Mouse (Mus musculus): ENCODE measurements around the gene Npy5r. TPM values are rescaled to one million over a fixed set of nuclear protein-coding genes. Genes with fewer than 3 reads are reported as not detected.

Gene Npy5r
- polyA plus RNA-seq (2015; fragmentation: Nextera tagmentation; extraction: Ambion mirVana) = not detected in 2 replicates

DNA sequence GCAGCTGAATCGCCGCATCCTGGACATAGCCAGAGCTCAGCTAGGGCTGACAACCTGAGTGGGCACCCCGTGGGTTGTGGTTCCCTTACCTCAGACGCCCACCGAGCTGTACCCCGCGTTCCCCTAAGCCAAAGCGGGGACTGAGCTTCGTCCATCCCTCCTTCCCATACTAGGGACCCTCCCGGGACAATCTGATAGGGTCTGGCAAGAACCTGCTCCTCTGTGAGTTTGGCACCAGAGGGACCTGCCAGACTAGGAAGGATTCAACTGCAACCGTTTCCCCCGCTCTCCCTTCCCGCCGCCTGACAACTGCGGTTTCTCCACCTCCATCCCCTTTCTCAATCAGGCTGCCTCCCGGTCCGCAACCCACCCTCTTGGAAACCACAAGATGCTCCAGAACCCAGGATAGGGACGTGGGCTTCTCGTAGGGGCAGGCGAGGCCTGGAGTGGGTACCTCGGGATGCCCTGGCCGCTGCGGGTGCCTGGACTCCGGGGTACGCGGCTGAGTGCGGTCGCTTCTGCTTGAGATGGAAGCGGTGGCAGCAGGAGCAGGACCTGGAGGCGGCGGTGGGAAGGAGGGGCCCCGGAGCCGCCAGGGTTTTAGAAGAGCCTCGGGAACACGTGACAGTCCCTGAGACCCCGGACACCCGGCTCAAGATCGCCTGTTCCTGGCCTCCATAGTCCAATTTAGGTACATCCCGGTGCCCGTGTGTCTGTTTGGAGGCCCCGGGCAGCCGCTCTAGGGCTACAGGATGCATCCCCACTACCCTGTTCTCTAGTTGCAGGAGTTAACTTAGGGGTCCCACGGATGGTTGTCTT, at the start of gene Npy5r:
TSS of gene Npy5r (minus strand) at position 618 of the 819 bp plus-strand sequence.
- 3% methylated on average over 43 of the region's 43 CpGs for WGBS (ENCODE audit: insufficient replicate concordance)

DNA sequence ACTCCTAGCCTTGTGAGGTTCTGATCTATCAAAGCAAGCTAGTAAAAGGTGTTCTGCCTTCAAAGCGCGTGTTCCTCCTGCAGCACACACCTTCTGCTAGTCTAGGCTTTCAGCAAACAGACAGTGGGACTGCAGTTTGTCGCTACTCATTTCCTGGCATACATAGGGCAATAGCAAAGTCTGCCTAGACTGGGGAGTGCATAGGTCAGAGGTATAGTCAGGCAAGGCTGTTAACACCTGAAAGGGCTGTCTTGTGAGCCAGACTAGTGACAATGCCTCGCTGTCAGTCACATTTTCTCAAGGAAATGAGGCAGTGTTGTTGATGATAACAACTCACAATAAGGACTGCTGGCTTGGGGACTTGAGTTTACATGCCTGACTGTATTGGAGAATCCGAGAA, 44.0 kb upstream of the Npy5r start:
- WGBS (ENCODE audit: insufficient replicate concordance) = 36% methylated on average over 5 of the region's 5 CpGs
- Histone ChIP-seq H3K4me2 (no peak overlapping the region), H3K4me1 (replicated peaks) (no peaks in the 10 kb centered on the region), H3K27me3 (no peaks in the 10 kb centered on the region), H3K27ac (no peak overlapping the region), H3K9me3 (replicated peaks) (no peaks in the 10 kb centered on the region), H3K9ac (no peak overlapping the region), H3K4me3 (replicated peaks) (no peak overlapping the region), H3K36me3 (no peaks in the 10 kb centered on the region)
- no peak for ATAC-seq (ENCODE audit: low read depth)
- no peak for DNase-seq

More for the DNA sequence above, at the start of gene Npy5r:
- Histone ChIP-seq H3K27ac (no peak within 1 kb of the TSS), H3K36me3 (no peaks in the 10 kb centered on the region), H3K4me1 (replicated peaks) (no peaks in the 10 kb centered on the region), H3K27me3 (peaks cover 17% of the 10 kb centered on the region), H3K4me2 (peak within 1 kb of the TSS; percentile 39; the same call in 1 of the 2 replicates), H3K4me3 (replicated peaks) (0 out of 2 replicates have a peak within 1 kb of the TSS, but pooled peaks have one; percentile 10), H3K9me3 (replicated peaks) (no peaks in the 10 kb centered on the region), H3K9ac (no peak within 1 kb of the TSS)
- no peak for DNase-seq
- no peak for ATAC-seq (ENCODE audit: low read depth)

DNA sequence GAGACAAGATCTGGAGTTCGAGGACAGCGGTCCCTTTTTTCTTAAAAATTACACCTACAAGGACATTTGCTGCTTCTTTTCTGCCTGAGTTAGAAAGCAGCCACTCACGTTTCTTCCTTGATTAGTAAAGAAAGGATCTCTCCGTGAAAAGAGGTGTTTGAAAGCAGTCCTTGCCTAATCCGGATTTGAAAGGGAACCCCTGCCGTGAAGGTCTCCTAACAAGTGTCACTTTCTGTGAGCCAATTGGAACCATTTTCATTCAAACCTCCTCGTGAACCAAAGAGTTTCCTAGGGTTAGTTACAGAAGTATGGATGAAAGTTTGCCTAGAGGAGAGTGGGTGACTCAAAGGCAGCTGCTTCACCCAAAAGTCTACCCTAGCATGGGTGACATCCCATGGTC, 41.5 kb upstream of the Npy5r start:
- WGBS (ENCODE audit: insufficient replicate concordance) = 43% methylated on average over 7 of the region's 7 CpGs
- no peaks in the 10 kb centered on the region for H3K36me3 ChIP-seq
- H3K4me3 ChIP-seq (replicated peaks) = no peak overlapping the region
- no peak for DNase-seq
- no peaks in the 10 kb centered on the region for H3K9me3 ChIP-seq (replicated peaks)
- no peaks in the 10 kb centered on the region for H3K4me1 ChIP-seq (replicated peaks)
- H3K27ac ChIP-seq = no peak overlapping the region
- ATAC-seq (ENCODE audit: low read depth) = no peak
- no peak overlapping the region for H3K9ac ChIP-seq
- no peak overlapping the region for H3K4me2 ChIP-seq
- no peaks in the 10 kb centered on the region for H3K27me3 ChIP-seq

DNA sequence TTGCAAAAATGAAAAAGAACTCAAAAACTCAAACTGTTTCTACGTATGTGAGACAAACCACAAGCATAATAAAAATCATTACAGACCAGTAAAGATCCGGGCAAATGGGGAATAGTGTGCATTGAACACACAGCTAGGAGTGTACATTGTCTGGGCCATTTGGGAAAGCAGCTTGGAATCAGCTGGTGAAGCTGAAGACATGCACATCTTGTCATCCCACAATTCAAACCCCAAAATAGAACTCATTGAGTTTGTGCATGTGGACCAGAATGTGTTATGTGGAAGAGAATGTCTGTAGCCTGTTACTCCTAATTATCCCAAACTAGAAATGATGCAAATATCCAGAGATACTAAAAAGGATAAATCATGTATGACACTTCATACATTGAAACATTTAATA, 34.9 kb upstream of the Npy5r start:
- WGBS (ENCODE audit: insufficient replicate concordance) = 64% methylated on average over 2 of the region's 2 CpGs
- Histone ChIP-seq H3K36me3 (no peaks in the 10 kb centered on the region), H3K4me2 (no peak overlapping the region), H3K9ac (no peak overlapping the region), H3K27me3 (no peaks in the 10 kb centered on the region), H3K27ac (no peak overlapping the region), H3K4me3 (replicated peaks) (no peak overlapping the region), H3K9me3 (replicated peaks) (no peaks in the 10 kb centered on the region), H3K4me1 (replicated peaks) (no peaks in the 10 kb centered on the region)
- DNase-seq (no peak), ATAC-seq (ENCODE audit: low read depth) (no peak)

DNA sequence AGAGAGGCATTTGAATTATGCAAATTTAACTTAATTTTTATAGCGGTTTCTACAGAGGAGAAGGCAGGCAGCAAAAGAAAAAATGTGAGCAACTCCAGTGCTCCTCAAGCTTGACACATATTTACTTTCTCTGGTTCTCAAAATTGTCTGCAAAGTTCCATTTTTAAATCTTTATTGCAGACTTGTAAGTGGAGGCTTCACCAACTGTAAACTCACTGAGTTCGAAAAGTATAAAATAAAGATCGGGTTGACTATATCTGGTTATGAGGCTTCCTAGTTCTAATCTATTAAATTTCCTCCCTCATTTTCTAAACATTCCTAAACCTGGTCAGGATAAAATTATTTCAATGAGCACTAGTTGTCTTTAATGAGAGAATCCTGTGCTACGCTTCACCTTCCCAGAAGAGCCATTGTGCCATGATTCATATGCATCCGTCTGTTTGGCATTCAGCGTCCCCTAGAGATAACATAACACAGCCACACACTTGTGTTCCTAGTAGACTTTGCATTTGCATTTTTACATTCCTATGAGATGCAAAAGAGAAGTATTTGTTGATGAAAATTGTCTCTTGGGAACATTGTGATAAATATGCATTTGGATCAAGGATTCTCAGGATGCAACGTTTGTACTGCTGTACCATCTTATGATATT, 26.5 kb upstream of the Npy5r start:
- WGBS (ENCODE audit: insufficient replicate concordance) = 76% methylated on average over 7 of the region's 7 CpGs
- no peak overlapping the region for H3K4me2 ChIP-seq
- no peak overlapping the region for H3K4me3 ChIP-seq (replicated peaks)
- H3K27ac ChIP-seq = no peak overlapping the region
- ATAC-seq (ENCODE audit: low read depth) (no peak), DNase-seq (no peak)
- H3K9ac ChIP-seq = no peak overlapping the region
- no peaks in the 10 kb centered on the region for H3K27me3 ChIP-seq
- no peaks in the 10 kb centered on the region for H3K9me3 ChIP-seq (replicated peaks)
- no peaks in the 10 kb centered on the region for H3K36me3 ChIP-seq
- H3K4me1 ChIP-seq (replicated peaks) = no peaks in the 10 kb centered on the region

DNA sequence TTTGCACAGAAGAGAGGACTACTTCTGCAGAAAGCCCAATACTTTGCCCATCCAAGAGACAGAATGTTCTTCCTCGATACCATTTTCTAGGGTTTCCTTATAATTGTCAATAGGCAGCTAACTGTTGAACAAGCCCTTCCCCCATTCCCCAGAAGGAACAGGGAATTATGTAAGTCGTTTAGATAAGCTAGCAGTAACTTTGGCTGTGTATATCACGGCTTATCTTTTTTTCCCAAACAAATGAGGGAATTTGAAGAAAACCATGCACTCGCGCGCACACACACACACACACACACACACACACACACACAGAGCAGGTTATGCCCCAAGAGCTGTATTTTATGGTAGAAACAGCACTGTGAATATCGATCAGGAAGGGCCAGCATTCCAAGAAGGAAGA, 10.9 kb upstream of the Npy5r start:
- no peak for DNase-seq
- Histone ChIP-seq H3K4me2 (no peak overlapping the region), H3K27ac (no peak overlapping the region), H3K27me3 (peaks cover 30% of the 10 kb centered on the region), H3K9me3 (replicated peaks) (no peaks in the 10 kb centered on the region), H3K9ac (no peak overlapping the region), H3K36me3 (no peaks in the 10 kb centered on the region), H3K4me3 (replicated peaks) (no peak overlapping the region), H3K4me1 (replicated peaks) (no peaks in the 10 kb centered on the region)
- WGBS (ENCODE audit: insufficient replicate concordance) = 52% methylated on average over 7 of the region's 7 CpGs
- ATAC-seq (ENCODE audit: low read depth) = no peak

DNA sequence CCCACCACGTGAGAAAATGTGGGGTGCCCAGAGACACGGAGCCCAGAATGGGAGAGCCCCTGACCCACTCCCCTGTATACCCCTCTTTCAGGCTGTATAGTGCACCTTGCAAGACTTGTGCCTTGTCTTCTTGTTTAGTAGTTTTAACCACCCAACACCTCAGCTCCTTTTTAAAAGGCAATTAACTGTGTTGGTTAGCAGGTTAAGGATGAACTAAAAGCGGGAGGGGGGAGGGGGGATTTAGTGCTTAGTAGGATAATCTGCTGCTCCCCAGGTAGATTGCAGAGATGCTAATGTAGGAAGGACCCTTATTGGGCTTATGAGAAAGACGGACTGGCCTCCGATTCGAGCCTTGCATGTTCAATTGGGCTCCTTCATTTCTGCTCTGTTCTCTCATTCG, 10.1 kb upstream of the Npy5r start:
- 16% methylated on average over 7 of the region's 7 CpGs for WGBS (ENCODE audit: insufficient replicate concordance)
- ATAC-seq (ENCODE audit: low read depth) (no peak), DNase-seq (no peak)
- Histone ChIP-seq H3K4me3 (replicated peaks) (no peak overlapping the region), H3K4me1 (replicated peaks) (no peaks in the 10 kb centered on the region), H3K27me3 (peaks cover 30% of the 10 kb centered on the region), H3K4me2 (no peak overlapping the region), H3K9me3 (replicated peaks) (no peaks in the 10 kb centered on the region), H3K27ac (no peak overlapping the region), H3K9ac (no peak overlapping the region), H3K36me3 (no peaks in the 10 kb centered on the region)

DNA sequence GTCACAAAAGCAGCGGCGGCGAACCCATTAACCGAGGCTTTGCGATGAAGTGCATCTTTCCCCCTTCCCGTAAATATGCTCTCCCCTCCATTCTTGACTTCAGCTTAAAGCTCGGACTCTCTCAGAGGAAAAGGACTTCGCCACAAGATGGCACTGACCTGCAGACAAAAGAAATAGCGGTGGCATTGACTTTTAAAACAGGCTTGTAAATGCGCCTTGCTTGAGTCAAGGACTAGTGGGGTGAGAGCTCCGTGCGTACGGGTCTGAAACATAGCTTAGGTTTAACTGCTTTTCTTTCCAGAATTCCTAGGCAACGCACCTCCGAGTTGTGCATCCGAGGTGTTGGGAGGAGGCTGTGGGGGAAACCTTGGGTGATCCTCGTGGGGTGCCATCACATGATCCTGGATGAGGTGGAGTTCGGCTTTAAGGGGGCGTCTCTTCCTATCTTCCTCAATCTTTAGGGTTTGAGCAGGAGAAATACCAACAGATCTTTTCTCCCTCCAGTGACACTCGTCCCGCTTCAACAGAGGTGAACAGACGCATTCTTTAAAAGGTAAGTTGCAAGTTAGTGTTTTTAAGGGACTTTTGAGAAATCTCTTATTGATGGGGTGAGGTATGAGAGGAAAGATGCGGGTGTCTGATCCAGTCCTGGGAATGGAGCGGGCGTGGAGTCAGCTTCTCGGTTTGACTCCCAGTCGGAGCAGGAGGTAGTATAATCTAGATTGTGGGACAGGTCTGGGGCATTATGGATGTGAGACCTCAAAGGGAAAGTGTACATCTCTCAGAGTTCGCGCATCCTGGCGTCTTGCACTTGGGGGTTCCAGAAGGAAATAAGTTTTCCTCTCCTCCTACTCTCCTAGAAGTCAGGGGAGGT, 9.3 kb upstream of the Npy5r start, which contains the start of gene Npy1r:
TSS of gene Npy1r (plus strand) at position 223 of the 874 bp plus-strand sequence.
- WGBS (ENCODE audit: insufficient replicate concordance) = 3% methylated on average over 30 of the region's 30 CpGs

DNA sequence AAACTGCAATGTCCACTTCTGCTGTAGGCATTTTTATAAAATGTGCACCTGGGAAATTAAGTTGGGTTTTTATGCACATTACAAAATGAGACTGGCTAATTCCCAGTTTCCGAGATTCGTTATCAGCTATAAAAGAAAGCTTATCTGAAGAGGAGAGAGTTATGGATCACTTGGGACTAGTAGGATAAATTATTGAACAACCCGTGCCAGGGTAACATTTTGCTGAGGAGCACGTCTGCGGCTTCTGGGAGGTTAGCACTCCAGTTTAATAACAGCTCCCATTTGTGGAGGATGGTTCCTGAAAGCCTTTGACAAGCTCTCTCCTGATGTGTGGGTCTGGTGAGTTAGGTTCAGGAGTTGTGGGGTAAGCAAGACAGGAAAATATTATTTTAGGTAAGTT, 2.5 kb upstream of the Npy5r start:
- H3K36me3 ChIP-seq = no peaks in the 10 kb centered on the region
- H3K27me3 ChIP-seq = peaks cover 17% of the 10 kb centered on the region
- H3K4me1 ChIP-seq (replicated peaks) = no peaks in the 10 kb centered on the region
- 61% methylated on average over 5 of the region's 5 CpGs for whole genome bisulfite sequencing (ENCODE audit: insufficient replicate concordance)
- no peak overlapping the region for H3K27ac ChIP-seq
- ATAC-seq (ENCODE audit: low read depth) = no peak
- H3K4me2 ChIP-seq = no peak overlapping the region
- no peak overlapping the region for H3K4me3 ChIP-seq (replicated peaks)
- H3K9ac ChIP-seq = no peak overlapping the region
- DNase-seq = no peak
- no peaks in the 10 kb centered on the region for H3K9me3 ChIP-seq (replicated peaks)

More for the DNA sequence above, 9.3 kb upstream of the Npy5r start, which contains the start of gene Npy1r:
- no peak for ATAC-seq (ENCODE audit: low read depth)
- peak within 1 kb of the TSS; percentile 29; the same call in 1 of the 2 replicates for H3K4me2 ChIP-seq
- no peak within 1 kb of the TSS for H3K9ac ChIP-seq
- no peaks in the 10 kb centered on the region for H3K4me1 ChIP-seq (replicated peaks)
- peaks cover 30% of the 10 kb centered on the region for H3K27me3 ChIP-seq
- no peaks in the 10 kb centered on the region for H3K36me3 ChIP-seq
- peak within 1 kb of the TSS; percentile 18; the same call in 1 of the 2 replicates for H3K4me3 ChIP-seq (replicated peaks)
- H3K9me3 ChIP-seq (replicated peaks) = no peaks in the 10 kb centered on the region
- DNase-seq = no peak
- H3K27ac ChIP-seq = no peak within 1 kb of the TSS

DNA sequence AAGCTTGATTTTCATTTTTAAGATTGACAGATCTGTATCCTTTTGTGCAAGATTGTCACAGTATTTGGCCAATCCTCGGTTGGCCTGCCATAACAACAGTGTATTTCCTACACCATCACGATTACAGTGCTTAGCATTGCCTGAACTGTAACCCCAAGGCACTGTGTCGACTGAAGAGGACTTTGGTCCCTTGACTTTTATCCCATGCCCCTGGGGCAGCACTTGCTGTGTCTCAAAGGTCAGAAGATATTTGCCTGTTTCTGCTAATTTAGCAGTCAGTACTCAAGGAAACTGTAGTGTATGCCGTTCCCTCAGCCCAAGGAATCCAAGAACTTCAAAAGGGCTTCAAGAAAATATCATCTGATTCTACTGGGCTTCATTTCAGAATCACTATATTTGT, 871 bp upstream of the Npy5r start:
- no peak overlapping the region for H3K27ac ChIP-seq
- H3K36me3 ChIP-seq = no peaks in the 10 kb centered on the region
- ATAC-seq (ENCODE audit: low read depth) (no peak), DNase-seq (no peak)
- no peaks in the 10 kb centered on the region for H3K9me3 ChIP-seq (replicated peaks)
- H3K4me2 ChIP-seq = no peak overlapping the region
- WGBS (ENCODE audit: insufficient replicate concordance) = 39% methylated on average over 4 of the region's 4 CpGs
- H3K4me1 ChIP-seq (replicated peaks) = no peaks in the 10 kb centered on the region
- peaks cover 17% of the 10 kb centered on the region for H3K27me3 ChIP-seq
- no peak overlapping the region for H3K9ac ChIP-seq
- H3K4me3 ChIP-seq (replicated peaks) = no peak overlapping the region

DNA sequence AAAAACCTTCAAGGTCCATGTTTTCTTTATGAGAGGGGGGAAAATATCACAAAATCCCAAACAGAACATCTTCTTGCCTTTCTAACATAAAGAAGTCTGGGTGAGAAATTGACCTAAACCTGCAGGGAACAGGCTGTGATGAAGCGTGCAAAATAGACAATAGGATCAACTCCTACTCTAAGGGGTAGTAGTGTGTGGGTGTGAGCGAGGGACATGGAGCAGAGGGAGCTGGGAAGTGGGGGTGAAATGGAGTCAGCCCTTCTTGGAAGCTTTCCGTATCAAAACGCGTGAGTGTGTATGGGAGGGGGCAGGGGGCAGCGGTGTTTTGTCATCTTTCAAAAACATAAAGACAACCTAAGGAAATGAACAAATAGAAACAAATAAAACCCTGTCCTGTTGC, 467 bp upstream of the Npy5r start:
- H3K9me3 ChIP-seq (replicated peaks) = no peaks in the 10 kb centered on the region
- H3K27ac ChIP-seq = no peak overlapping the region
- no peaks in the 10 kb centered on the region for H3K4me1 ChIP-seq (replicated peaks)
- H3K4me3 ChIP-seq (replicated peaks) = no peak overlapping the region
- 49% methylated on average over 6 of the region's 6 CpGs for WGBS (ENCODE audit: insufficient replicate concordance)
- DNase-seq (no peak), ATAC-seq (ENCODE audit: low read depth) (no peak)
- no peak overlapping the region for H3K9ac ChIP-seq
- H3K27me3 ChIP-seq = peaks cover 17% of the 10 kb centered on the region
- H3K36me3 ChIP-seq = no peaks in the 10 kb centered on the region
- no peak overlapping the region for H3K4me2 ChIP-seq

Data from liver, embryonic 13.5 days (tissue).